Mouse (Mus musculus) heart, postnatal 0 days (tissue): Measurements from ENCODE around the gene Ntrk3.

Experiments used
- CTCF ChIP-seq: IDR thresholded peaks from 2 replicates; pipeline ENCODE4 v1.5.1; 2016; ENCODE audit warnings: antibody characterized with exemption, control low read depth, low read depth
- EP300 ChIP-seq: IDR thresholded peaks from 2 replicates; pipeline ENCODE4 v1.6.1; 2016; ENCODE audit warnings: antibody characterized with exemption, low read depth

DNA sequence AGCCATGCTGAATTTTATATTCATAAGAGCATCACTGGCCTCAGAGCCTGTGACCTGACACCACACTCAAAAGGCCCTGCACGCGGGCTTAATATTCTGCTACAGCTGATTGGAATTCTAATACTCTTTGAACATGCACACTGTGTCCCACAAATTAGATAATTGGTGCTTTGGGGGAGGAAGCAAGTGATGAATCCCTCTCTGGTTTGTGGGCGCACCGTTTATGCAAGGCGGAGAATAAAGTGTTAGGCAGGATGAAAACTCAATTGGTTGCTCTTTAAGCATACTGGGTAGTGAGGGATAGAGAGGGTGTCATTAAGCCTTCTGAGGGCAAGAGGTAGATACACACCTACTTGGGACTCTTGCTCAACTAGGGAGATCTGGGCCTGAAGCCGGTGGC lies 297.3 kb downstream of the Ntrk3 start:
- no peak for TF ChIP-seq CTCF
- no peak for TF ChIP-seq EP300
